Mouse (Mus musculus) cerebellum, adult 2 months (tissue): Measurements from ENCODE around the gene Art4.

Experiments
- CTCF ChIP-seq: fragments of 200-500 bp; IDR thresholded peaks from 2 replicates; pipeline ENCODE4 v1.5.1; 2011; ENCODE audit warnings: low read depth, mild to moderate bottlenecking, control low read depth, low read length, moderate library complexity, borderline replicate concordance; ENCODE audit not compliant: insufficient read depth
- POLR2A ChIP-seq: fragments of 200-500 bp; IDR thresholded peaks from 2 replicates; pipeline ENCODE4 v1.6.1; 2011; ENCODE audit warnings: low read length, control low read depth, borderline replicate concordance; ENCODE audit not compliant: insufficient read depth

DNA sequence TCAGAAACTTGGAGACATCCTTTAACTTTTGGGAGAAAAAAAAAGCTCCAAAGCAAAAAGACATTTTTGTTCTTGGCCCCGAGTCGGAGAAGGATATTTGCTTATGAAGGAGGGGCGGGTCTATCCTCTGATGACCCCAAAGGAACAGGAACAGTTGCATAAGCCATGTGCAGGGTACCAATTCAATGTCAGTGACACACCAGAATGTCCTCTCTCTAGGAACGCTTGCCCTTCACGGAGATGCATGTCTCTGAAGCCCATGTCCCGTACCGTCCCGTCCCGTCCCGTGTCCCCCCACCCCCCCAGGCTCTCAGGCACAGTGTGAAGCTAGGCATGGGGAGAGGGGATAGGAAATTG lies 49.4 kb upstream of the Art4 start:
- TF ChIP-seq POLR2A: no peak
- TF ChIP-seq CTCF: no peak
